Comparison of ENCODE assay signal across 12 mouse cellular contexts in genomic region chr6:145769855-145770254, GRCm38 (mm10). TPM values are rescaled to one million over a fixed set of nuclear protein-coding genes. Genes with fewer than 3 reads are reported as not detected.
DNase-seq lines count a peak whose midpoint lies in the region; ATAC-seq and TF ChIP-seq lines count a peak whose summit lies in the region.
"Had no signal": no experiment of that assay in that cellular context is flagged by ENCODE, and none has a peak within 500 bp of the region (broad histone marks: within the 10 kb centered on the region; RNA-seq: fewer than 3 reads in every experiment).

No protein-coding gene starts in this region.

- peak; percentile 56; the same call in 1 of the 2 replicates for ATAC-seq in forebrain, postnatal 0 days
- no peak for ATAC-seq in forebrain, embryonic 11.5 days (replicated peaks; ENCODE audit: low FRiP score)
- ATAC-seq in limb, embryonic 12.5 days (ENCODE audit: insufficient number of reproducible peaks, insufficient read depth, low FRiP score, low TSS enrichment, low read depth): no peak
- no peak for ATAC-seq in limb, embryonic 15.5 days (ENCODE audit: insufficient number of reproducible peaks, low FRiP score, low TSS enrichment, low read depth)
- no peak for ATAC-seq in forebrain, embryonic 13.5 days
- ATAC-seq: forebrain, embryonic 16.5 days had no signal

- H3K9me3 ChIP-seq in forebrain, postnatal 0 days (ENCODE audit: low read length): no peaks in the 10 kb centered on the region
- H3K9me3 ChIP-seq in forebrain, embryonic 11.5 days (ENCODE audit: control insufficient read depth, low read length): no peaks in the 10 kb centered on the region
- H3K9me3 ChIP-seq in limb, embryonic 12.5 days: no peaks in the 10 kb centered on the region
- H3K9me3 ChIP-seq in limb, embryonic 10.5 days (replicated peaks): no peaks in the 10 kb centered on the region
- no peaks in the 10 kb centered on the region for H3K9me3 ChIP-seq in limb, embryonic 15.5 days
- H3K9me3 ChIP-seq in forebrain, embryonic 13.5 days (replicated peaks): no peaks in the 10 kb centered on the region
- H3K9me3 ChIP-seq: liver, embryonic 15.5 days had no signal

- no peak for TF ChIP-seq POLR2A in embryonic fibroblast, embryonic 13.5 days (IDR thresholded peaks at IDR 0.05; ENCODE audit: low read depth, low read length)

- no peak overlapping the region for H3K4me2 ChIP-seq in forebrain, postnatal 0 days (ENCODE audit: low read depth)
- no peak overlapping the region for H3K4me2 ChIP-seq in forebrain, embryonic 11.5 days (ENCODE audit: low read depth, low read length, severe bottlenecking)
- H3K4me2 ChIP-seq in limb, embryonic 12.5 days: no peak overlapping the region
- no peak overlapping the region for H3K4me2 ChIP-seq in limb, embryonic 15.5 days
- no peak overlapping the region for H3K4me2 ChIP-seq in forebrain, embryonic 13.5 days
- H3K4me2 ChIP-seq: liver, embryonic 15.5 days had no signal

- H3K27me3 ChIP-seq in forebrain, postnatal 0 days (ENCODE audit: insufficient read depth, low read length): no peaks in the 10 kb centered on the region
- no peaks in the 10 kb centered on the region for H3K27me3 ChIP-seq in forebrain, embryonic 11.5 days (ENCODE audit: control insufficient read depth, insufficient read depth, low read length)
- no peaks in the 10 kb centered on the region for H3K27me3 ChIP-seq in limb, embryonic 12.5 days
- H3K27me3 ChIP-seq in limb, embryonic 10.5 days (ENCODE audit: low read depth, poor library complexity, severe bottlenecking): no peaks in the 10 kb centered on the region
- H3K27me3 ChIP-seq in limb, embryonic 15.5 days: no peaks in the 10 kb centered on the region
- no peaks in the 10 kb centered on the region for H3K27me3 ChIP-seq in forebrain, embryonic 13.5 days
- H3K27me3 ChIP-seq: CH12.LX; liver, embryonic 15.5 days had no signal

- WGBS in forebrain, postnatal 0 days: 60% methylated on average over 11 of the region's 11 CpGs
- 62% methylated on average over 11 of the region's 11 CpGs for WGBS in forebrain, embryonic 11.5 days
- WGBS in limb, embryonic 12.5 days: 78% methylated on average over 11 of the region's 11 CpGs
- 82% methylated on average over 11 of the region's 11 CpGs for WGBS in limb, embryonic 10.5 days
- 77% methylated on average over 11 of the region's 11 CpGs for WGBS in limb, embryonic 15.5 days
- 65% methylated on average over 11 of the region's 11 CpGs for WGBS in forebrain, embryonic 13.5 days

- H3K4me1 ChIP-seq in forebrain, postnatal 0 days (ENCODE audit: insufficient read depth): 0 out of 2 replicates have a peak, but pooled peaks cover 3% of the 10 kb centered on the region
- H3K4me1 ChIP-seq in forebrain, embryonic 11.5 days (replicated peaks; ENCODE audit: control insufficient read depth, insufficient read depth, low read length): 0 out of 2 replicates have a peak, but pooled peaks cover 2% of the 10 kb centered on the region
- peaks cover 42% of the 10 kb centered on the region for H3K4me1 ChIP-seq in limb, embryonic 12.5 days (replicated peaks)
- peaks cover 31% of the 10 kb centered on the region for H3K4me1 ChIP-seq in limb, embryonic 10.5 days
- peaks cover 24% of the 10 kb centered on the region for H3K4me1 ChIP-seq in embryonic fibroblast, embryonic 13.5 days (ENCODE audit: control insufficient read depth, insufficient read depth, low read length)
- H3K4me1 ChIP-seq in limb, embryonic 15.5 days: peaks cover 35% of the 10 kb centered on the region
- peaks cover 6% of the 10 kb centered on the region; the same call in 1 of the 2 replicates for H3K4me1 ChIP-seq in forebrain, embryonic 13.5 days

- H3K36me3 ChIP-seq in forebrain, postnatal 0 days (ENCODE audit: insufficient read depth): no peaks in the 10 kb centered on the region
- no peaks in the 10 kb centered on the region for H3K36me3 ChIP-seq in forebrain, embryonic 11.5 days (ENCODE audit: control insufficient read depth, insufficient read depth, low read length)
- H3K36me3 ChIP-seq in limb, embryonic 12.5 days: no peaks in the 10 kb centered on the region
- no peaks in the 10 kb centered on the region for H3K36me3 ChIP-seq in limb, embryonic 10.5 days
- no peaks in the 10 kb centered on the region for H3K36me3 ChIP-seq in limb, embryonic 15.5 days
- H3K36me3 ChIP-seq in forebrain, embryonic 13.5 days (ENCODE audit: poor library complexity, severe bottlenecking): no peaks in the 10 kb centered on the region
- H3K36me3 ChIP-seq: liver, embryonic 15.5 days had no signal

- H3K9ac ChIP-seq in forebrain, postnatal 0 days: no peak overlapping the region
- H3K9ac ChIP-seq in forebrain, embryonic 11.5 days (ENCODE audit: low read length): no peak overlapping the region
- no peak overlapping the region for H3K9ac ChIP-seq in limb, embryonic 12.5 days (replicated peaks)
- H3K9ac ChIP-seq in limb, embryonic 15.5 days: no peak overlapping the region
- H3K9ac ChIP-seq in forebrain, embryonic 13.5 days: no peak overlapping the region
- H3K9ac ChIP-seq: liver, embryonic 15.5 days had no signal

- no peak overlapping the region for H3K4me3 ChIP-seq in forebrain, postnatal 0 days (ENCODE audit: low read depth, low read length)
- H3K4me3 ChIP-seq in forebrain, embryonic 11.5 days (ENCODE audit: low read depth, low read length): no peak overlapping the region
- H3K4me3 ChIP-seq in limb, embryonic 12.5 days (replicated peaks): no peak overlapping the region
- no peak overlapping the region for H3K4me3 ChIP-seq in limb, embryonic 10.5 days
- H3K4me3 ChIP-seq in embryonic fibroblast, embryonic 13.5 days (ENCODE audit: insufficient read depth, low read length): no peak overlapping the region
- no peak overlapping the region for H3K4me3 ChIP-seq in limb, embryonic 15.5 days
- H3K4me3 ChIP-seq in forebrain, embryonic 13.5 days: no peak overlapping the region
- H3K4me3 ChIP-seq: liver, embryonic 15.5 days had no signal

- TF ChIP-seq CTCF in forebrain, postnatal 0 days (IDR thresholded peaks at IDR 0.05; ENCODE audit: low read depth): peak; percentile 33; the same call in 1 of the 2 replicates
- no peak for TF ChIP-seq CTCF in embryonic fibroblast, embryonic 13.5 days (IDR thresholded peaks at IDR 0.05; ENCODE audit: borderline replicate concordance, insufficient read depth, low read length)

- H3K27ac ChIP-seq in forebrain, postnatal 0 days (ENCODE audit: low read depth, low read length): no peak overlapping the region
- no peak overlapping the region for H3K27ac ChIP-seq in forebrain, embryonic 11.5 days (ENCODE audit: low read depth, low read length)
- peak overlapping the region; percentile 41; the same call in 1 of the 2 replicates for H3K27ac ChIP-seq in limb, embryonic 12.5 days
- H3K27ac ChIP-seq in limb, embryonic 10.5 days: no peak overlapping the region; the same call in 1 of the 2 replicates
- peak overlapping the region; percentile 24; the same call in 1 of the 2 replicates for H3K27ac ChIP-seq in embryonic fibroblast, embryonic 13.5 days (ENCODE audit: insufficient read depth, low read length)
- H3K27ac ChIP-seq in limb, embryonic 15.5 days: peak overlapping the region; percentile 51
- no peak overlapping the region for H3K27ac ChIP-seq in forebrain, embryonic 13.5 days
- H3K27ac ChIP-seq: liver, embryonic 15.5 days had no signal

- DNase-seq in forebrain, postnatal 0 days: peak; percentile 57
- no peak for DNase-seq in forebrain, embryonic 11.5 days (ENCODE audit: low spot score)
- no peak for DNase-seq in limb, embryonic 10.5 days (ENCODE audit: low spot score)
- DNase-seq: layer of hippocampus, adult 9-11 months; thymus, adult 18-20 months had no signal

RNA-seq across cellular contexts. Expression of gene Rassf8, which starts 23.3 kb away (rescaled TPM):
- 8.8 and 10.6 TPM in 2 replicates for total RNA-seq in forebrain, postnatal 0 days (2014; rRNA removed)
- 2.4 and 2.8 TPM in 2 replicates for polyA plus RNA-seq in forebrain, postnatal 0 days (2015; fragmentation: Nextera tagmentation; extraction: Ambion mirVana)
- 4.0 and 4.3 TPM in 2 replicates for polyA plus RNA-seq in forebrain, embryonic 11.5 days (2014; fragmentation: Nextera tagmentation; extraction: Ambion mirVana)
- 9.2 and 13.7 TPM in 2 replicates for polyA plus RNA-seq in limb, embryonic 12.5 days (2016; fragmentation: Nextera tagmentation; extraction: Ambion mirVana)
- polyA plus RNA-seq in limb, embryonic 10.5 days (2016; fragmentation: Nextera tagmentation; extraction: Ambion mirVana): 3.9 and 6.4 TPM in 2 replicates
- 65.0 and 73.0 TPM in 2 replicates for polyA plus RNA-seq in embryonic fibroblast, embryonic 13.5 days (2011; ENCODE audit: insufficient read length, low read depth, missing spikeins)
- polyA plus RNA-seq in limb, embryonic 15.5 days (2015; fragmentation: Nextera tagmentation; extraction: Ambion mirVana): 9.9 and 13.6 TPM in 2 replicates
- polyA plus RNA-seq in forebrain, embryonic 13.5 days (2015; fragmentation: Nextera tagmentation; extraction: Ambion mirVana): 2.8 and 2.9 TPM in 2 replicates

Comparison
In these comparisons a context has a peak if more than half of its experiments do, and no peak if none do; other contexts are left out.
1. H3K27ac ChIP-seq: peak in limb, embryonic 12.5 days (single experiment), embryonic fibroblast, embryonic 13.5 days (single experiment) and limb, embryonic 15.5 days (single experiment); none in forebrain, postnatal 0 days (single experiment), forebrain, embryonic 11.5 days (single experiment), limb, embryonic 10.5 days (single experiment) and forebrain, embryonic 13.5 days (single experiment).